Mouse (Mus musculus) ES-E14 (cell line): ENCODE measurements around the gene Kdm6b.

Source experiments
- MAFK ChIP-seq: IDR thresholded peaks from 2 replicates; pipeline ENCODE4 v1.6.1; 2014; ENCODE audit warnings: mild to moderate bottlenecking, low read depth, low read length, inconsistent platforms; ENCODE audit not compliant: insufficient read depth
- ZC3H11A ChIP-seq: IDR thresholded peaks from 2 replicates; pipeline ENCODE4 v1.6.1; 2012; ENCODE audit warnings: low read depth, mild to moderate bottlenecking, inconsistent platforms, low read length, borderline replicate concordance
- ZNF384 ChIP-seq: IDR thresholded peaks from 2 replicates; pipeline ENCODE4 v1.6.1; 2012; ENCODE audit warnings: low read depth, low read length, inconsistent platforms

GRCm38 (mm10) chr11:69452114-69452867 is 38.8 kb upstream of the Kdm6b start:
- TF ChIP-seq MAFK (no peak), ZC3H11A (no peak), ZNF384 (no peak)
